Mouse (Mus musculus) midbrain, postnatal 0 days (tissue): Measurements from ENCODE around the gene Wnt10b. TPM values are rescaled to one million over a fixed set of nuclear protein-coding genes. Genes with fewer than 3 reads are reported as not detected.

Source experiments
- ATAC-seq: fragments of 200-750 bp; cut with Nextera tagmentation; 2 replicates; pipeline ENCODE4 v1.8.0; 2017; ENCODE audit warnings: moderate number of reproducible peaks, mild to moderate bottlenecking, moderate TSS enrichment, moderate library complexity; ENCODE audit not compliant: low FRiP score
- DNase-seq: peaks from one replicate; pipeline ENCODE4 v3.0.0-alpha.2; 2015; ENCODE audit warnings: low spot score
- H3K27ac ChIP-seq: fragments of 300-500 bp; sonication (generic); 2 replicates; pipeline ENCODE4 v1.5.1; 2014; ENCODE audit warnings: low read depth, mild to moderate bottlenecking, low read length, mixed read lengths
- H3K27me3 ChIP-seq: fragments of 300-500 bp; sonication (generic); 2 replicates; pipeline ENCODE4 v1.6.1; 2014; ENCODE audit warnings: low read length, control low read depth, mixed read lengths; ENCODE audit not compliant: insufficient read depth
- H3K36me3 ChIP-seq: fragments of 300-500 bp; sonication (generic); 2 replicates; pipeline ENCODE4 v1.6.1; 2014; ENCODE audit warnings: low read length, control low read depth, mixed read lengths; ENCODE audit not compliant: insufficient read depth
- H3K4me1 ChIP-seq: fragments of 300-500 bp; sonication (generic); 2 replicates; pipeline ENCODE4 v1.6.1; 2014; ENCODE audit warnings: mild to moderate bottlenecking, control low read depth, antibody characterized with exemption, low read length, mixed read lengths; ENCODE audit not compliant: insufficient read depth
- H3K4me2 ChIP-seq: fragments of 300-500 bp; sonication (generic); 2 replicates; pipeline ENCODE4 v1.6.1; 2014; ENCODE audit warnings: low read depth, mild to moderate bottlenecking, low read length, mixed read lengths; ENCODE audit not compliant: poor library complexity, severe bottlenecking
- H3K4me3 ChIP-seq: fragments of 300-500 bp; sonication (generic); 2 replicates; pipeline ENCODE4 v1.5.1; 2014; ENCODE audit warnings: low read depth, mild to moderate bottlenecking, low read length, moderate library complexity
- H3K9ac ChIP-seq: fragments of 300-500 bp; sonication (generic); replicated peaks from 2 replicates; pipeline ENCODE4 v1.6.1; 2014; ENCODE audit warnings: mild to moderate bottlenecking, low read length, moderate library complexity, mixed read lengths; ENCODE audit not compliant: poor library complexity, severe bottlenecking
- H3K9me3 ChIP-seq: fragments of 300-500 bp; sonication (generic); 2 replicates; pipeline ENCODE4 v1.6.1; 2016; ENCODE audit warnings: low read length, control low read depth
- CTCF ChIP-seq: IDR thresholded peaks from 2 replicates; pipeline ENCODE4 v1.5.1; 2016; ENCODE audit warnings: antibody characterized with exemption, mild to moderate bottlenecking
- WGBS: fragments of 180-500 bp; shearing (Covaris S2); extraction: QIAGEN DNeasy Blood & Tissue Kit; methylation state at CpG from one replicate; pipeline ENCODE4 v1.1.7; 2014; 5-methylcytosine and 5-hydroxymethylcytosine counted together
- polyA plus RNA-seq: library from polyadenylated mRNA; unstranded; fragments of >200 nt; fragmentation: Nextera tagmentation; extraction: Ambion mirVana; gene quantifications from 2 replicates; pipeline ENCODE4 v1.2.1, GENCODE M21; 2015
- total RNA-seq: library from RNA; depleted of rRNA; stranded (reverse); fragments of >200 nt; gene quantifications from 2 replicates; pipeline ENCODE4 v1.2.3, GENCODE M21; 2014

The Wnt10b gene
- total and polyA plus RNA-seq, 2 experiments from 2014 or later, result 1.5 TPM; not detected in 1

DNA sequence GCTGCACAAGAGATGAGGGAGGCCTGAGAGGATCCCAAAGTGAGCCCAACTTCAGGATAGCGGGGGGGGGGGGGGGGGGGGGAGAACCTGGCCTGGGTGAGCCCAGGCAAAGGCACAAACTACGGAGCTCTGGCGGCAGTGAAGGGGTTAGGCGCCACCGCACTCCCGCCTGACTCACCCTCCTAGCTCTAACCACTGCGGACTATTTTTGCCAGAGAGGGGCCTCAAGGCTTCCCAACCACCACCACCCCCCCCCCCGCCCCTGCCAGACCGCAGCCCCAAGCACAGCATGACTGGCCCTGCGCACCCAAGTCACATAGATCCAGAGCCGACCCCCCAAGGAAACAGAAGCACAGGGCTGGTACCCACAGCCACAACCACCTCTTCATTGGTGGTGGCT, 856 bp upstream of the Wnt10b start:
- no peak for DNase-seq
- Histone ChIP-seq H3K4me1 (peaks cover 3% of the 10 kb centered on the region; the same call in 1 of the 2 replicates), H3K27me3 (peaks cover 79% of the 10 kb centered on the region), H3K36me3 (no peaks in the 10 kb centered on the region), H3K4me3 (no peak overlapping the region), H3K27ac (no peak overlapping the region), H3K9ac (no peak overlapping the region), H3K9me3 (no peaks in the 10 kb centered on the region), H3K4me2 (no peak overlapping the region)
- no peak for TF ChIP-seq CTCF
- ATAC-seq, result no peak
- 3% methylated on average over 10 of the region's 11 CpGs for WGBS

DNA sequence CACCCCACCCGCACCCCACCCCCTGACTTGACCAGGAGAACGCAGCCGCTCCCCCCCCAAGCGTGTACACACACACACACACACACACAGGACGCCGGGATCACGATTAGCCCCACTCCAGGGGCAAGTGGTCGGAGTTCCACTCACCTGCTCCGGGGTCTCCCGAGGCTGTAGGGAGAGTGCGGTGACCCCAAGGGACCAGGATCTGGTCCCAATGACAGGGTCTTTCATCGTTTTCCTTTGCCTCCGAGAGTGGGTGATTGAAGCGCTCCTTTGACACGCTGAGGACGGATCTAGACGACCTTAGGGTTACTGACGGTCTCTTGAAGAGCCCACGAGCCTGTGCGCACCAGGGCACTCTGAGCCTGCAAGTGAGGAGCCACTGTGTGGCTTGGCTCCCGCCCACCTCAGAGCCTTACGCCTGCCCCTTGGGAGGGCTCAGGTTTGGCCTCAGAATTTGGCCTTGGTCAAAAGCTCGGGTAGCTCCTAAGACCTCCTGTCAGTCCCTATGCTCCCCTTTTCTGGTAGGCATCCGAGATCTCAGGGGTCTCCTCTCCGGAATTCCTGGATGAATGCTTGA, 331 bp upstream of the Wnt10b start:
- Histone ChIP-seq H3K9me3 (no peaks in the 10 kb centered on the region), H3K36me3 (no peaks in the 10 kb centered on the region), H3K27ac (no peak overlapping the region), H3K27me3 (peaks cover 81% of the 10 kb centered on the region), H3K4me3 (peak overlapping the region; percentile 29), H3K9ac (no peak overlapping the region), H3K4me2 (peak overlapping the region; percentile 48), H3K4me1 (peaks cover 3% of the 10 kb centered on the region; the same call in 1 of the 2 replicates)
- DNase-seq (no peak), ATAC-seq (no peak)
- no peak for TF ChIP-seq CTCF
- WGBS, result under 1% methylated on average over 24 of the region's 25 CpGs

DNA sequence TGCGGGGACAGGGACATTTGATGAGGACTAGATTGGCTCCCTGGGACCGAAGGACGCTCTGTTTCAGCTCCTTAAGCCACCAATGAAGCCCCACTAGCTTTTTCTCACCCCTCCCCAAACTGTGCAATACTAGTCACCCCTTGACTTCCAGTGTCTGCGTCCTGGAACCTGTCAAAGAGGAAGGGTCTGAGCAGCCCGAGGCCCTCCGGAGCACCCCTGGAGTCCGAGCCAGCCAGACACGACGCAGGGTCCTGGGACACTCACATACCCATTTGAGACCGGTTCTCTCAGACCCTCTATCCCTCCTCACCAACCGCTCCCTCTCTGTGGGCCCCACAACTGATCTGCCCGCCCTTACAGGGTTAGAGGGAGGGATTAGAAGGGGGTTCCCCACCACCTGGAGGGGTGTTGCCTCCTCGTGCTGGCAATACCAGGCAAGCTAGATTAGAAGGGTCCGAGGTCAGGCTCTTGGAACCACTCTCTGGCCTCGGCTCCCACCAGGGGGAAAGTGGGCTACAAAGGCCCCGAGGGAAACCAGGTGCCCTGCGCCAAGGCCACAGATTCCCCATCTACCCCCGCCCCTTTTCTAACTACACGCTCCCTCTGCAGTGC, 839 bp downstream of the Wnt10b start:
- WGBS, result 5% methylated on average over 18 of the region's 19 CpGs
- Histone ChIP-seq H3K9me3 (no peaks in the 10 kb centered on the region), H3K27ac (no peak overlapping the region), H3K27me3 (peaks cover 86% of the 10 kb centered on the region), H3K4me1 (peaks cover 5% of the 10 kb centered on the region; the same call in 1 of the 2 replicates), H3K4me3 (no peak overlapping the region), H3K36me3 (no peaks in the 10 kb centered on the region), H3K4me2 (no peak overlapping the region), H3K9ac (no peak overlapping the region)
- no peak for TF ChIP-seq CTCF
- ATAC-seq, result no peak
- no peak for DNase-seq

DNA sequence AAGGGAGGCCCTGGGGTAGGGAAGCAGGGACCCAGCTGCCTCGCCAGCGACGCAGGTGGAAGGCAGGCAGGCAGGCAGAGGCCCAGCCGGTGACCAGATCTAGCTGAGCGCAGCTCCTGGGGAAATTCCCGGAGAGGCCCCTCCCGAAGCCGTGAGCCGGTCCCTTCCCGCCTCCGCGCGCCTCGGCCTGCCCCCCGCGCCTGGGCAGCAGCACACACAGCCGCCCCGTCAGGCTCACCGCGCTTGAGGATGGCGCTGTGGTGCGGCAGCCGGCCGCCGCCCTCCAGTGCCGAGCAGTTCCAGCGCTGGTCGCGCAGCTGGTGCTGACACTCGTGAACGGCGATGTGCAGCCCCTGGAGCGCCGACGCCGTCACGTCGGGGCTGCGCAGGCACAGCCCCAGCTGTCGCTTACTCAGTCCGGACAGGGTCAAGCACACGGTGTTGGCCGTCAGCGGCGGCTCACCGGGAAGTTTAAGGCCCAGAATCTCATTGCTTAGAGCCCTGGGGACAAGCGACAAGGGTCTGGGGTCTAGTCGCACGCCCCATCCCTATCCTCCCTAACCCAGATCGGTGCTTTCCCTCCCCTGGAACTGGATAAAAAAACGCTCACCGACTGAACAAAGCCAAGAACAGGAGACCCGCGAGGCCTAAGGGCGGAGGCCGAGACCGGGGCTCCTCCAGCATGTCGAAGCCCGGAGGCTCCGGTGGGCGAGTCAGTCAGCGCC, 1.5 kb downstream of the Wnt10b start:
- Histone ChIP-seq H3K27me3 (peaks cover 82% of the 10 kb centered on the region), H3K4me1 (peaks cover 5% of the 10 kb centered on the region; the same call in 1 of the 2 replicates), H3K27ac (no peak overlapping the region), H3K9me3 (no peaks in the 10 kb centered on the region), H3K36me3 (no peaks in the 10 kb centered on the region), H3K9ac (no peak overlapping the region; the same call in 1 of the 2 replicates), H3K4me2 (peak overlapping the region; percentile 36; the same call in 1 of the 2 replicates), H3K4me3 (peak overlapping the region; percentile 20)
- WGBS, result under 1% methylated on average over 62 of the region's 62 CpGs
- no peak for DNase-seq
- TF ChIP-seq CTCF, result peak; percentile 27
- ATAC-seq, result no peak

DNA sequence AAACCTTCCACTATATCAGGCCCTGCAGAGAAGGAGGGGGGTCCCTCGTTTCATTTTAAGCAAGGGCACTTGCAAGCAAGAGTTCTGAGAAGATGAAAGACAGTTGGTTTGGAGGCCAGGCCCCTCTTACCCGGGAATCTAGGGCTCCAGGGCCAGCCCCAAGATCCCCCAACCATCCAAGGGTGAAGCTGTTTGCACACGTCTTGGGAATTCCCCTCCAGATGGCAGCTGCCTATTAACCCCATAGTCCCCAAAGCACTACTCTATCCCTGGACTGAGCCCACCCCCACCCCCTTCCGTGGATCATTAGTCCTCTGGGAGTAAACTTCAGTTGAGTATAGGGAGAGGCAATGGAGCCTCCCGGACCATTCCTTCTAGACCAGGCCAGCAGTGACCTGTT, 2.4 kb downstream of the Wnt10b start:
- Histone ChIP-seq H3K27me3 (peaks cover 79% of the 10 kb centered on the region), H3K36me3 (no peaks in the 10 kb centered on the region), H3K4me2 (no peak overlapping the region), H3K9me3 (no peaks in the 10 kb centered on the region), H3K4me1 (peaks cover 5% of the 10 kb centered on the region; the same call in 1 of the 2 replicates), H3K9ac (no peak overlapping the region), H3K27ac (no peak overlapping the region), H3K4me3 (no peak overlapping the region)
- no peak for TF ChIP-seq CTCF
- 5% methylated on average over 5 of the region's 5 CpGs for WGBS
- ATAC-seq (no peak), DNase-seq (no peak)

DNA sequence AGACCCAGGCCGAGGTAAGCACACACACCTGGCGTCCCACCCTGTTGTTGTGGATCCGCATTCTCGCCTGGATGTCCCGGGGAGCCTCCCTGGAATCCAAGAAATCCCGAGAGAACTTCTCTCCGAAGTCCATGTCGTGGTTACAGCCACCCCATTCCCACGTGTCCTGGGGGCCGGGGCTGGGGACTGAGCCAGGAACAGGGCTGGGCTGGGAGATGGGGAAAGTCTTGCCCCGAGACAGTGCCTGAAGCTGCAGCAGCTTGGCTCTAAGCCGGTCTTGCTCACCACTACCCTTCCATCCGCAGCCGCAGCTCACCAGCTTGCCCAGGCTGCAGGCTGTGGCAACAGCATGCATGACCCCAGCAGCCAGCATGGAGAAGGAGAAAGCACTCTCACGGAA, 3.9 kb downstream of the Wnt10b start:
- no peak overlapping the region for H3K9ac ChIP-seq
- H3K4me3 ChIP-seq, result no peak overlapping the region
- H3K4me1 ChIP-seq, result peaks cover 5% of the 10 kb centered on the region; the same call in 1 of the 2 replicates
- H3K36me3 ChIP-seq, result no peaks in the 10 kb centered on the region
- DNase-seq (no peak), ATAC-seq (no peak)
- no peak overlapping the region for H3K4me2 ChIP-seq
- H3K9me3 ChIP-seq, result no peaks in the 10 kb centered on the region
- TF ChIP-seq CTCF, result no peak
- 26% methylated on average over 15 of the region's 15 CpGs for WGBS
- peaks cover 69% of the 10 kb centered on the region for H3K27me3 ChIP-seq
- no peak overlapping the region for H3K27ac ChIP-seq
